Mouse (Mus musculus) bone marrow macrophage, adult 2 months (primary cell): ENCODE measurements around the gene Pdap1. TPM values are rescaled to one million over a fixed set of nuclear protein-coding genes. Genes with fewer than 3 reads are reported as not detected.
A peak's percentile ranks its signal among the peaks of the same experiment; 100 is the strongest.
"Not testable (repeated sequence)": the region's sequence is repeated elsewhere in the genome, so short reads cannot be mapped to it uniquely, and the experiment has no call there.

Experiments
- H3K27ac ChIP-seq: 2 replicates; pipeline ENCODE4 v1.5.1; 2012; ENCODE audit warnings: low read depth, low read length; ENCODE audit not compliant: insufficient read depth
- H3K4me1 ChIP-seq: 2 replicates; pipeline ENCODE4 v1.6.1; 2012; ENCODE audit warnings: low read length; ENCODE audit not compliant: control insufficient read depth, insufficient read depth
- H3K4me3 ChIP-seq: 2 replicates; pipeline ENCODE4 v1.5.1; 2012; ENCODE audit warnings: mild to moderate bottlenecking, low read length, moderate library complexity; ENCODE audit not compliant: insufficient read depth
- CTCF ChIP-seq: IDR thresholded peaks from 2 replicates; pipeline ENCODE4 v1.5.1; 2012; ENCODE audit warnings: low read depth, mild to moderate bottlenecking, low read length, moderate library complexity
- POLR2A ChIP-seq: IDR thresholded peaks from 2 replicates; pipeline ENCODE4 v1.6.1; 2012; ENCODE audit warnings: mild to moderate bottlenecking, low read depth, low read length, borderline replicate concordance
- polyA plus RNA-seq: library from polyadenylated mRNA; stranded (reverse); fragments of >200 nt; gene quantifications from 2 replicates; pipeline ENCODE4 v1.2.4, GENCODE M21; 2012; ENCODE audit not compliant: missing spikeins, insufficient read depth, insufficient read length

Pdap1 gene
- polyA plus RNA-seq, 1 experiment = 72.8 TPM

DNA sequence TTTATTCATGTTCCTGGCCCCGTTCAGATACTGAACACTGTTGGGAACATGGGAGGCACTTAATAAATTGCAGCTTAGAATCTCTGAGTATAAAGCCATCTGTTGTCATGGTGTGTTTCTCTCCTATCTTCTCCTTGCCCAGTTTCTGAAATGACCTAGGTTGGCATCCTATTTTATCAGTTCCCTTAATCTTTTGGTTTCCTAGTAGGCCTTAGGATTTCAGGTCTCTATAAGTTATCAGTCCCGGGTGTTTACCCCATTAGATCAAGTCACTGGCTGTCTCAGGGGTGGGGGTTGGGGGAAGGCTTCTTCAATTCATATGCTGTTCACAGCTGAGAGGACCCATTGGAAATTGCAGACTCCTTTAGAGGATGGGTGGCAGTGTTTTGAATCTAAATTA is 55.2 kb downstream of the Pdap1 start:
- Histone ChIP-seq H3K4me3 (peak overlapping the region; percentile 87), H3K27ac (no peak overlapping the region), H3K4me1 (peaks cover 10% of the 10 kb centered on the region)
- TF ChIP-seq POLR2A (no peak), CTCF (no peak)

DNA sequence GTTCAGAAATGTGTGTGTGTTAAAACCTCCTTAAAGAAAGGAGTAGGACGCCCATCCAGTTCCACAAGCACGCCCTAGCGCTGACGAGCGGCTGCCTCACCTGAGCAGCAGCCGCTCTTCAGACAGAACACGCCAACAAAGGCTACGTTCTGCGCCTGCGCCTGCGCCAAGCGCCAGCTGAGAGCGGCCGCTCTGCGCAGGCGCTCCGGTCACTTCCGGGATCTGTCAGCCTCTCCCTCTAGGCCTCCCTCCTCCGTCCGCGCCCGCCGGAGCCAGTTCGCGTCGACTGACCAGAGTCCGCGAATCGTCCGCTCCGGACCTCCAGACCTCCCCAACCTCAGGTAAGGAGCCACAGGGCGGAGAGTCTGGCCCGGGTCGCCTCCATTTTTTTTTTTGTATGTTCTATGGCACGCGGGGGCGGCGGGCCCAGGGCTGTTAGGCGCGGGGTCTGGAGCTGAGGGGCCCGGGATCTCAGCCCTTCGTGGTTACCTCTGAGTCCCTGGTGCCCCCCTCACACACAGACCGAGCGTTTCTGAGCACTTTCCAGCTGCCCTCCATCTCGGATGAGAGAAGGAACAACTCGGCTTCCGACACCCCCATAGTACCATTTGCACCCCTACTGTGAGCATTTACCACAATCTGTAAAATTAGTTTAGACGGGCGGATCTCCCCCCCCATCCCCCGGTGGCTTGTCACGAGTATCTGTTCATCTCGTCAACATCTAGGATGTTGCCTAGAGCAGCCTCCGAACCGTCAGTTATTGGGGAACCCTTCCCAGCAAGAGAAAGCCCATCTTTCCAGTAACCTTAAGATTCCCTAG is 56.2 kb downstream of the Pdap1 start, which contains the start of the genes Arpc1a and Kpna7:
Gene Arpc1a (plus strand): TSS at position 199 of the 820 bp plus-strand sequence.
Gene Kpna7 (minus strand): TSS at position 399 of the 820 bp plus-strand sequence.
- Histone ChIP-seq H3K4me3 (peak within 1 kb of the TSS; percentile 87), H3K4me1 (peaks cover 4% of the 10 kb centered on the region; the same call in 1 of the 2 replicates), H3K27ac (peak within 1 kb of the TSS; percentile 24)
- TF ChIP-seq POLR2A (peak; percentile 64; the same call in 1 of the 2 replicates), CTCF (no peak)

DNA sequence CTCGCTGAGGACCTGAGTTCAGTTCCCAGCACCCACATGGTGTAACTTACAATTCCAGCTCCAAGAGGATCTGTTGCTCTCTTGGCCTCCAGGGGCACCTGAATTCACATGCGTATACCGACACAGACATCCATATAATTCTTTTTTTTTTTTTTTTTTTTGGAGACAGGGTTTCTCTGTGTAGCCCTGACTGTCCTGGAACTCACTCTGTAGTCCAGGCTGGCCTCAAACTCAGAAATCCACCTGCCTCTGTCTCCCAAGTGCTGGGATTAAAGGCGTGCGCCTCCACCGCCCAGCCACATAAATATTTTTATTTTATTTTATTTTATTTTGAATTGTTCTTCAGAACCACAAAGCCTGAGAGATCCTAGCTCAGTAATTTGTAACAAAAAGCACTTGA is 56.8 kb downstream of the Pdap1 start:
- not testable (repeated sequence) for H3K4me1 ChIP-seq
- H3K4me3 ChIP-seq = peak overlapping the region; percentile 60

DNA sequence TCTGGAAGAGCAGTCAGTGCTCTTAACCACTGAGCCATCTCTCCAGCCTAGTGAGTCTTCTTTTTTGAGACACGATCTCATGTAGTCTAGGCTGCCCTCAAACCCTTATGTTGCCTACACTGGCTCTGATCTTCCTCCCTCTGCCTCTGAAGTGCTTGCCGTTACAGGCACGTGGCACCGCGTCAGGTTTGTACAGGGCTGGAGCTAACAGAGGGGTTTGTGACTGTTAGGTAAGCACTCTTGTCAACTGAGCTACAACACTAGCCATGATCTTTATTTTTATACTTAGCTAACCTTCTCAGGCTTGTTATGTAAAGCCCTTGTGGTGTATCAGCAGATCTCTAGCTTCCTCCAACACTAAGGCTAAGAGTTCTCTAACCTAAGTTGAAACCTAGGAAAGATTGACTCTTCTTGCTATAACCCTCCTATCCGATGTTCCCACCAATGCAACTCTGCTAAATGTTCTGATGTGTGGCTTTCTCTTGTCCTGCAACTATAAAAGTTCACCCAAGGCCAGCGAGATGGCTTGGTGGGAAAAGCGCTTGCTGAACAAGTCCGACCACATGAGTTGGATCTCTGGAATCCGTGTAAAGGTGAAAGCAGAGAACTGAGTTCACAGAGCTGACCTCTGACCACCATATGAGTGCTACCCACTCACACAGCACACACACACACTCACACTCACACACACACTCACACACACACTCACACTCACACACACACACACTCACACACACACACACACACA is 58.0 kb downstream of the Pdap1 start:
- TF ChIP-seq POLR2A (no peak), CTCF (no peak)
- Histone ChIP-seq H3K4me1 (peaks cover 4% of the 10 kb centered on the region; the same call in 1 of the 2 replicates), H3K27ac (no peak overlapping the region), H3K4me3 (no peak overlapping the region)

More for the DNA sequence above, 56.8 kb downstream of the Pdap1 start:
- H3K27ac ChIP-seq = not testable (repeated sequence)

Other genes starting within 250 kb of the Pdap1 start
- gene Smurf1, start 174.4 kb downstream of the Pdap1 start, polyA plus RNA-seq = 9.4 and 11.5 TPM in 2 replicates
- gene Gm4871, start 107.5 kb downstream of the Pdap1 start, polyA plus RNA-seq = not detected in 2 replicates
- not detected in 2 replicates for gene 1700018F24Rik, start 97.2 kb downstream of the Pdap1 start, polyA plus RNA-seq
- gene Arpc1a, start 56.4 kb downstream of the Pdap1 start, polyA plus RNA-seq = 78.6 and 92.3 TPM in 2 replicates
- gene Kpna7, start 56.2 kb downstream of the Pdap1 start, polyA plus RNA-seq = not detected in 2 replicates
- gene Arpc1b, start 26.0 kb downstream of the Pdap1 start, polyA plus RNA-seq = 829 and 891 TPM in 2 replicates
- 128 and 135 TPM in 2 replicates for gene Bud31, start 124 bp upstream of the Pdap1 start, polyA plus RNA-seq
- 10.0 and 11.4 TPM in 2 replicates for gene Ptcd1, start 26.9 kb upstream of the Pdap1 start, polyA plus RNA-seq
- gene Cpsf4, start 27.0 kb upstream of the Pdap1 start, polyA plus RNA-seq = 24.9 and 25.7 TPM in 2 replicates
- 271 and 314 TPM in 2 replicates for gene Atp5j2, start 51.8 kb upstream of the Pdap1 start, polyA plus RNA-seq
- 8.0 and 8.4 TPM in 2 replicates for gene Zkscan14, start 61.6 kb upstream of the Pdap1 start, polyA plus RNA-seq
- 7.8 and 9.5 TPM in 2 replicates for gene Zkscan5, start 64.3 kb upstream of the Pdap1 start, polyA plus RNA-seq
- gene Zfp655, start 91.5 kb upstream of the Pdap1 start, polyA plus RNA-seq = 26.7 and 27.5 TPM in 2 replicates
- gene Zscan25, start 140.3 kb upstream of the Pdap1 start, polyA plus RNA-seq = 6.9 and 7.7 TPM in 2 replicates
- gene Cyp3a57, start 205.0 kb upstream of the Pdap1 start, polyA plus RNA-seq = not detected in 2 replicates